Mouse (Mus musculus) kidney, adult 2 months (tissue): ENCODE results near the gene Aspdh. TPM values are rescaled to one million over a fixed set of nuclear protein-coding genes. Genes with fewer than 3 reads are reported as not detected.

ENCODE experiments used
- DNase-seq: peaks from one replicate; pipeline ENCODE4 v3.0.0; 2021
- H3K27ac ChIP-seq: fragments of 200-500 bp; 2 replicates; pipeline ENCODE4 v1.5.1; 2012; ENCODE audit warnings: low read depth, low read length, control low read depth, inconsistent platforms; ENCODE audit not compliant: insufficient read depth
- H3K27me3 ChIP-seq: fragments of 200-500 bp; replicated peaks from 2 replicates; pipeline ENCODE4 v1.6.1; 2012; ENCODE audit warnings: mild to moderate bottlenecking, moderate library complexity, low read length, inconsistent platforms; ENCODE audit not compliant: control insufficient read depth, insufficient read depth
- H3K36me3 ChIP-seq: fragments of 200-500 bp; 2 replicates; pipeline ENCODE4 v1.6.1; 2012; ENCODE audit warnings: mild to moderate bottlenecking, moderate library complexity, low read length, inconsistent platforms; ENCODE audit not compliant: control insufficient read depth, insufficient read depth
- H3K4me1 ChIP-seq: fragments of 200-500 bp; 2 replicates; pipeline ENCODE4 v1.6.1; 2011; ENCODE audit warnings: low read length; ENCODE audit not compliant: control insufficient read depth, insufficient read depth
- H3K4me3 ChIP-seq: fragments of 200-500 bp; 2 replicates; pipeline ENCODE4 v1.5.1; 2011; ENCODE audit warnings: mild to moderate bottlenecking, low read depth, low read length, control low read depth; ENCODE audit not compliant: insufficient read depth
- CTCF ChIP-seq: fragments of 200-500 bp; conservative IDR thresholded peaks from 2 replicates; pipeline ENCODE4 v1.5.1; 2011; ENCODE audit warnings: low read depth, mild to moderate bottlenecking, control low read depth, low read length, moderate library complexity, mixed read lengths; ENCODE audit not compliant: insufficient read depth, insufficient read length
- POLR2A ChIP-seq: fragments of 200-500 bp; IDR thresholded peaks from one replicate; pipeline ENCODE4 v1.6.1; 2011; ENCODE audit warnings: low read depth, low read length, control low read depth
- WGBS: fragments of 180-500 bp; shearing (Covaris S2); methylation state at CpG from one replicate; pipeline ENCODE4 v1.1.7; 2018; 5-methylcytosine and 5-hydroxymethylcytosine counted together
- polyA plus RNA-seq: library from polyadenylated mRNA; depleted of rRNA; stranded (reverse); fragments of >200 nt; gene quantifications from 2 replicates; pipeline ENCODE4 v1.2.3, GENCODE M21; 2012; rRNA removed

Aspdh gene
- 224 and 293 TPM in 2 replicates for polyA plus RNA-seq

- peak; percentile 90 for DNase-seq
- Histone ChIP-seq H3K36me3 (no peaks in the 10 kb centered on the region), H3K4me3 (peak within 1 kb of the TSS; percentile 51), H3K27me3 (no peaks in the 10 kb centered on the region), H3K27ac (peak within 1 kb of the TSS; percentile 84), H3K4me1 (no peaks in the 10 kb centered on the region)
- 51% methylated on average over 2 of the region's 2 CpGs for WGBS
- TF ChIP-seq POLR2A (peak; percentile 16), CTCF (no peak)
Measured at GRCm38 (mm10) chr7:44465111-44465510, at the start of gene Aspdh. TSS of gene Aspdh (plus strand) at chr7:44465391.

- H3K27ac ChIP-seq: no peak overlapping the region
- DNase-seq: no peak
- H3K4me3 ChIP-seq: no peak overlapping the region
- 15% methylated on average over 8 of the region's 8 CpGs for WGBS
- H3K36me3 ChIP-seq: no peaks in the 10 kb centered on the region
- peaks cover 2% of the 10 kb centered on the region; the same call in 1 of the 2 replicates for H3K27me3 ChIP-seq
- no peaks in the 10 kb centered on the region for H3K4me1 ChIP-seq
- TF ChIP-seq CTCF: no peak
- no peak for TF ChIP-seq POLR2A
Measured at GRCm38 (mm10) chr7:44427666-44428065, 37.5 kb upstream of the Aspdh start.

GRCm38 (mm10) chr7:44428171-44428950, 36.8 kb upstream of the Aspdh start:
- no peaks in the 10 kb centered on the region for H3K36me3 ChIP-seq
- H3K4me3 ChIP-seq: no peak overlapping the region
- no peaks in the 10 kb centered on the region for H3K4me1 ChIP-seq
- DNase-seq: no peak
- WGBS: 4% methylated on average over 16 of the region's 38 CpGs
- TF ChIP-seq POLR2A (no peak), CTCF (no peak)
- H3K27ac ChIP-seq: no peak overlapping the region
- peaks cover 2% of the 10 kb centered on the region; the same call in 1 of the 2 replicates for H3K27me3 ChIP-seq

GRCm38 (mm10) chr7:44428968-44429521, 36.1 kb upstream of the Aspdh start, which contains the start of gene Lrrc4b:
TSS of gene Lrrc4b (plus strand) at chr7:44429018.
- no peak within 1 kb of the TSS for H3K27ac ChIP-seq
- no peak for DNase-seq
- no peaks in the 10 kb centered on the region for H3K4me1 ChIP-seq
- 3% methylated on average over 65 of the region's 69 CpGs for WGBS
- peaks cover 2% of the 10 kb centered on the region; the same call in 1 of the 2 replicates for H3K27me3 ChIP-seq
- no peaks in the 10 kb centered on the region for H3K36me3 ChIP-seq
- no peak within 1 kb of the TSS for H3K4me3 ChIP-seq
- TF ChIP-seq CTCF: no peak
- TF ChIP-seq POLR2A: no peak

- 9% methylated on average over 32 of the region's 32 CpGs for WGBS
- no peaks in the 10 kb centered on the region for H3K4me1 ChIP-seq
- H3K36me3 ChIP-seq: no peaks in the 10 kb centered on the region
- no peak overlapping the region for H3K4me3 ChIP-seq
- H3K27ac ChIP-seq: no peak overlapping the region
- no peak for TF ChIP-seq POLR2A
- TF ChIP-seq CTCF: no peak
- peaks cover 2% of the 10 kb centered on the region; the same call in 1 of the 2 replicates for H3K27me3 ChIP-seq
- DNase-seq: no peak
Measured at GRCm38 (mm10) chr7:44429534-44430488, 35.4 kb upstream of the Aspdh start.

- TF ChIP-seq CTCF (no peak), POLR2A (no peak)
- WGBS: 68% methylated on average over 6 of the region's 6 CpGs
- peaks cover 2% of the 10 kb centered on the region; the same call in 1 of the 2 replicates for H3K27me3 ChIP-seq
- no peak overlapping the region for H3K27ac ChIP-seq
- no peak for DNase-seq
- no peaks in the 10 kb centered on the region for H3K36me3 ChIP-seq
- H3K4me1 ChIP-seq: no peaks in the 10 kb centered on the region
- no peak overlapping the region for H3K4me3 ChIP-seq
Measured at GRCm38 (mm10) chr7:44432550-44432949, 32.6 kb upstream of the Aspdh start.
